ENCODE assay signal across 25 mouse cellular contexts in genomic region chr2:164212711-164213110, GRCm38 (mm10). TPM values are rescaled to one million over a fixed set of nuclear protein-coding genes. Genes with fewer than 3 reads are reported as not detected.
"Had no signal": no experiment of that assay in that cellular context is flagged by ENCODE, and none has a peak within 500 bp of the region (broad histone marks: within the 10 kb centered on the region; RNA-seq: fewer than 3 reads in every experiment).

No protein-coding gene starts in this region.

- H3K4me1 ChIP-seq: kidney, embryonic 15.5 days; limb, embryonic 15.5 days; liver, embryonic 12.5 days; megakaryocyte, embryonic 14.5 days; neural tube, embryonic 13.5 days had no signal

- DNase-seq: kidney, adult 18-20 months; kidney, postnatal 14 days; lung, embryonic 14.5 days; lung, postnatal 10 days; retina, postnatal 1 day; right cerebral cortex, postnatal 4 days; spleen, adult 18-20 months; thymus, adult 2 months; thymus, postnatal 25 days had no signal

- H3K4me2 ChIP-seq: kidney, embryonic 15.5 days; limb, embryonic 15.5 days; liver, embryonic 12.5 days; lung, embryonic 14.5 days; midbrain, embryonic 11.5 days; neural tube, embryonic 13.5 days had no signal

- H3K36me3 ChIP-seq: kidney, embryonic 15.5 days; limb, embryonic 15.5 days; liver, embryonic 12.5 days; neural tube, embryonic 13.5 days had no signal

- H3K27me3 ChIP-seq: kidney, embryonic 15.5 days; limb, embryonic 15.5 days; liver, embryonic 12.5 days; neural tube, embryonic 13.5 days had no signal

- H3K4me3 ChIP-seq: kidney, embryonic 15.5 days; limb, embryonic 15.5 days; liver, embryonic 12.5 days; megakaryocyte, embryonic 14.5 days; neural tube, embryonic 13.5 days had no signal

- ATAC-seq: liver, embryonic 12.5 days; midbrain, embryonic 16.5 days had no signal

- H3K9me3 ChIP-seq: kidney, embryonic 15.5 days; limb, embryonic 15.5 days; liver, embryonic 12.5 days; neural tube, embryonic 13.5 days had no signal

- H3K27ac ChIP-seq: kidney, embryonic 15.5 days; limb, embryonic 15.5 days; liver, embryonic 12.5 days; macrophage; neural tube, embryonic 13.5 days had no signal

- H3K9ac ChIP-seq: kidney, embryonic 15.5 days; limb, embryonic 15.5 days; liver, embryonic 12.5 days; lung, embryonic 14.5 days; neural tube, embryonic 13.5 days had no signal

RNA-seq across cellular contexts. Expression of gene Wfdc15b, which starts 8.7 kb away (rescaled TPM):
- total RNA-seq: layer of hippocampus, adult 8-10 months; layer of hippocampus, postnatal 14 days had no signal
- polyA plus RNA-seq: large intestine, adult 2 months; limb, embryonic 11.5 days; limb, embryonic 15.5 days; liver, embryonic 12.5 days; lung, embryonic 14.5 days; macrophage; midbrain, embryonic 11.5 days; midbrain, embryonic 16.5 days; neural tube, embryonic 13.5 days; testis, adult 2 months; thymus, adult 2 months had no signal

RNA-seq across cellular contexts. Expression of gene Wfdc15a, which starts 12.8 kb away (rescaled TPM):
- total RNA-seq: layer of hippocampus, adult 8-10 months; layer of hippocampus, postnatal 14 days had no signal
- polyA plus RNA-seq: kidney, embryonic 15.5 days; large intestine, adult 2 months; limb, embryonic 11.5 days; limb, embryonic 15.5 days; liver, embryonic 12.5 days; liver, embryonic 16.5 days; lung, embryonic 14.5 days; macrophage; midbrain, embryonic 11.5 days; midbrain, embryonic 16.5 days; neural tube, embryonic 13.5 days; stomach, embryonic 14.5 days; thymus, adult 2 months; urinary bladder, adult 2 months had no signal

RNA-seq across cellular contexts. Expression of gene Wfdc12, which starts 22.3 kb away (rescaled TPM):
- total RNA-seq: layer of hippocampus, adult 8-10 months; layer of hippocampus, postnatal 14 days had no signal
- polyA plus RNA-seq: large intestine, adult 2 months; limb, embryonic 11.5 days; liver, embryonic 12.5 days; liver, embryonic 16.5 days; lung, embryonic 14.5 days; macrophage; midbrain, embryonic 11.5 days; midbrain, embryonic 16.5 days; neural tube, embryonic 13.5 days; stomach, embryonic 14.5 days had no signal

RNA-seq across cellular contexts. Expression of gene Svs2, which starts 25.6 kb away (rescaled TPM):
- total RNA-seq: layer of hippocampus, adult 8-10 months; layer of hippocampus, postnatal 14 days had no signal
- polyA plus RNA-seq: kidney, embryonic 15.5 days; large intestine, adult 2 months; limb, embryonic 11.5 days; limb, embryonic 15.5 days; liver, embryonic 12.5 days; liver, embryonic 16.5 days; lung, embryonic 14.5 days; macrophage; midbrain, embryonic 11.5 days; midbrain, embryonic 16.5 days; neural tube, embryonic 13.5 days; stomach, embryonic 14.5 days; testis, adult 2 months; thymus, adult 2 months; urinary bladder, adult 2 months had no signal

RNA-seq across cellular contexts. Expression of gene Wfdc5, which starts 30.2 kb away (rescaled TPM):
- total RNA-seq: layer of hippocampus, adult 8-10 months; layer of hippocampus, postnatal 14 days had no signal
- polyA plus RNA-seq: kidney, embryonic 15.5 days; large intestine, adult 2 months; limb, embryonic 11.5 days; liver, embryonic 12.5 days; liver, embryonic 16.5 days; lung, embryonic 14.5 days; macrophage; midbrain, embryonic 11.5 days; midbrain, embryonic 16.5 days; neural tube, embryonic 13.5 days; stomach, embryonic 14.5 days; testis, adult 2 months had no signal
